Mouse (Mus musculus): Measurements from ENCODE around the gene Zbtb7b.

The Zbtb7b gene

GRCm38 (mm10) chr3:89418170-89418860 is 23.7 kb upstream of the Zbtb7b start, which contains the start of the genes Cks1b and Shc1:
Gene Cks1b (minus strand): TSS chr3:89418383.
Gene Shc1 (plus strand): TSS chr3:89418443.
- DNase-seq (ENCODE audit: low spot score) = peak; percentile 98

DNA sequence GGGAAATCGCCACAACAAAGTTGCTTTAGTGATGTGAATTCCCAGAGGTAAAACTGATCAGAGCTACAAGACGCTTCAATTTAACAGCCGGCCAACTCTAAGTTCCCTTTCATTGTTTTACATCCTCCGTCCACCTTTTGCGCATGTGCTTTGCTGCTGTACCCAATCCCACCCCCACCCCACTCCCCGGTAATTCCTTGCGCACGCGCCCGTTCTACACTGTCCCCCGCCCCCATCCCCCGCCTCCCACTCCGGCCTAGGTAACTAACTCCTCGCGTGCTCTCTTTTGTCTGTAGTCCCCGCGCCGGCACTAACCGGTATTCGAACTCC is 23.2 kb upstream of the Zbtb7b start:
- DNase-seq (ENCODE audit: low spot score) = no peak

- DNase-seq (ENCODE audit: low spot score) = peak; percentile 35
Observed at GRCm38 (mm10) chr3:89417131-89417530, 22.6 kb upstream of the Zbtb7b start.

DNA sequence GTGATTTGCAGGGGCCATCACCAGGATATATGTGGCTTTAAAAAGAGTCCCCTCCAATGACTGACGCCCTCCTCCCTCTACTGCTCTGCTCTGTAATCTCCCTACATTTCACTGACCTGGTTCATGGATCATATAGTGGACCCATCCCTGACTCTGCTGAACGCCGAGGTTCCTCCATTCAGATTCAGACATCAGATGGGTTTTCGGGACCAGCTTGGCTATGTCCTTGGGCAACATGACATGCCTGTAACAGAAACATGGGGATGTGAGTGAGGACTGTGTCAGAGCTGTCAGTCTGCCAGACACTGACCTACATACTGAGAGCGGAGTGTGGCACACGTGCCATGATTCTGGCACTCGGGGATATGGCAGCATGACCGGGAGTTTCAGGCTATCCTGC is 21.6 kb upstream of the Zbtb7b start:
- no peak for DNase-seq (ENCODE audit: low spot score)

DNA sequence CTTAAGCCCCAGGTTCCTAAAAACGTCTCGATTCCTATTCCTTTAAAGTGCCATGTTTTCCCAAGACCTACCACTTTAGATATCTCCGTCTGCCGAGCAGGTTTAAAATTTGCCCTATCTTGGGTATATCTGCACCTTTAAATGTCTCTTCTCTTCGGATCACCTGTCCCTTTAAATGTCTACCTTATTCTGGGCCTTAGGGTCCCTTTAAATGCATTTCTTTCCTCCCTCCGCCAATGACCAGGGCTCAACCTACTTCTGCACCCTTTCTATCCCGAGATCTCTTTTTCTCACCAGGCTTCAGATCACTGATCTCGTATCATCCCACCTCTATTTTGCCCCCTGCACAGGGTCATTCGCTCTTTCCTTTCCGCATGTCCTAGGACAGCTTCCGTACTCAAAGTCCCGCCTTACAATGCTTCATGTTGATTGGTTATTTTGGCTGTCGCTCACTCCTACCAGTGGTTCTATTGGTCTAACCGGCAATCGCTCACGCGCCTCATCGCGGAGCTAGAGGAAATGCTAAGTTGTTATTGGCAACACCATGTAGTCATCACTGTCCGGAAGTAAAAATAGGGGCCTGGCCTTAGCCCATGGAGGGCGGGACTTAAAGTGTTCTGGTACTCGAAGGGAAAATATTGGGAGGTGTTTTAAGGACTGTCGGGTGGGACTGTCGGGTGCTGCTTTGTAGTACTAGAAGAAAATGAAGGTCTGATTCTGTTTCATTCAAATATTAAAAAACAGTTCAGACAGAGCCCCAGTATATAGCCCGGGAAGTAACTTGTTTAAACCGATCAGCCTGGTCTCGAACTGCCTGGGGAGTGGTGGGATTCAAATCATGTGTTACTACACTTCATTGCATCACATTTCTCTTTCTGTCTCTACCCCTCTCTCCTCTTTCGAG is 17.2 kb upstream of the Zbtb7b start, which contains the start of gene Flad1:
TSS of gene Flad1 (minus strand) at position 381 of the 904 bp plus-strand sequence.
- DNase-seq (ENCODE audit: low spot score) = peak; percentile 100

- DNase-seq (ENCODE audit: low spot score) = no peak
Observed at GRCm38 (mm10) chr3:89410864-89411263, 16.3 kb upstream of the Zbtb7b start.

DNA sequence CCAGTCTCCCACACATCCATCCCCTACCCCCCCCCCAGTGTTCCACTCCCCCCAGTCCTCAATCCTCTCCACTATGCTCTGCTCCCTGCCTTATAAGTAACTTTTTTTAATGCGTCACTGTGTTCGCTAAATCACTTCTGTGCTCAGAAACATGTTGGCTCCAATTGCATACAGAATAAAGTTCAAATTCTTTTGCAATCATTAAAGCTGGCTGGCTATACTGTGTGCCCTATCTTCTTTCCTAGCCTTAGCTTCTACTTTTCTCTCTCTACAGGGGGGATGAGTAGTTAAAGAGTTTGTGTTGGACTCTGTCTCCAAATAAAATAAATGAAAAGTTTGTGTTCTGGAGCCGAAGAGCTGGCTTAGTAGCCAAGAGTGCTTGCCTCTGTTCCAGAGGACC is 15.1 kb upstream of the Zbtb7b start:
- DNase-seq (ENCODE audit: low spot score) = no peak

- no peak for DNase-seq (ENCODE audit: low spot score)
Observed at GRCm38 (mm10) chr3:89408448-89408847, 13.9 kb upstream of the Zbtb7b start.

GRCm38 (mm10) chr3:89406887-89407286 is 12.3 kb upstream of the Zbtb7b start:
- DNase-seq (ENCODE audit: low spot score) = no peak

- no peak for DNase-seq (ENCODE audit: low spot score)
Observed at GRCm38 (mm10) chr3:89402693-89403092, 8.1 kb upstream of the Zbtb7b start, which contains the start of gene Lenep. Gene Lenep (minus strand): TSS chr3:89402793.

GRCm38 (mm10) chr3:89401329-89401728 is 6.8 kb upstream of the Zbtb7b start:
- DNase-seq (ENCODE audit: low spot score) = no peak

DNA sequence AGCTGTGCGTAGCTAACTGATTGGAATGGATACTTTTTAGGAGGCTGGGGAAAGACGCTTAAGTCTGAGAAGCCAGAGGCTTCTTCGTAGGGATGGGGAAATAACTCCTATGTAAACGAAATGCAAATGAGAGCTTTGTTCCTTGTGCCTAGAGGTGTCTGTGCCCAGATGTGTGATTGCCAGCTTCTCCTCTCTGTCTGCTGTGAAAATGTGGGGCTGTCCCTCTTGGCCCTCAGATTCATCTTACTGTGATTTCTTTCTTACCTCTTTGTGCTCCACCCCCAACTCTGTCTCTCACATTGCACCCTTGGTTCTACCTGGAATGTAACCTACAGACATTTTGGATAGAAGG is 2.1 kb upstream of the Zbtb7b start:
- no peak for DNase-seq (ENCODE audit: low spot score)

- DNase-seq (ENCODE audit: low spot score) = peak; percentile 87
Observed at GRCm38 (mm10) chr3:89395806-89396653, 1.5 kb upstream of the Zbtb7b start.

DNA sequence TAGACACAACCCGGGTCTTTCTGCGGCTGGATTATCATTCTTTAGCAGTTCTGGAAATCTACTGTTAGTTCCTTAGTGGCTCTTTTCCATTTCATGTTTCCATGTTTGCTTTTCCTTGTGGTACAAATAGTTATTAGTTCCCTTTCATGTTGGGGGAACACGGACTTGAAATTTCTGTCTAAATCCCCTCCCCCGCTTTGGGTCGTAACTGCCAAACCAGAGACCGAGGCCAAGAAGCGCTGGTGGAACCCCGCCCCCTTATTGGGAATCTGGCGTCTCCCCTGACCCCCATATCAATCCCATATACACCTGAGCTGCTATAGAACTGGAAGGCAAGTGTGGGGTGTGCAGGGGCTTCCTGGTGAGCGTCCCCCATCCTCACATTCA is 836 bp upstream of the Zbtb7b start:
- peak; percentile 37 for DNase-seq (ENCODE audit: low spot score)

DNA sequence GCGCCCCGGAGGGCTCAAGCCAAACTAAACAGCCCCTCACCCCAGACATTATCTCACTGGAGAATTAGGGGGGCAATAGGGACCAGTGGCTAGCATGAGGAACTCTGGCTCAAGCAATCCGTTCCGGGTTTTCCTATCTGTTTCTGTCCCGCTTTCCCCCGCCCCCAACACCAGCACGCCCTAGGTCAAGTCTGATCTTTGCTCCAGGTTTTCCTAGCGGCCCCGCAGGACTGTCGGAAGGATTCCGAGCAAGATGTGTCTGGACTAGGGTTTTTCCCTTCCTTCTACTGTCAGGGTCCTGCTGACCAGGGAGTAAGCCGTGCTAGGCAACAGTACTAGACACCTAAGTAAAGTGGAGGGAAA is 299 bp upstream of the Zbtb7b start:
- peak; percentile 89 for DNase-seq (ENCODE audit: low spot score)

DNA sequence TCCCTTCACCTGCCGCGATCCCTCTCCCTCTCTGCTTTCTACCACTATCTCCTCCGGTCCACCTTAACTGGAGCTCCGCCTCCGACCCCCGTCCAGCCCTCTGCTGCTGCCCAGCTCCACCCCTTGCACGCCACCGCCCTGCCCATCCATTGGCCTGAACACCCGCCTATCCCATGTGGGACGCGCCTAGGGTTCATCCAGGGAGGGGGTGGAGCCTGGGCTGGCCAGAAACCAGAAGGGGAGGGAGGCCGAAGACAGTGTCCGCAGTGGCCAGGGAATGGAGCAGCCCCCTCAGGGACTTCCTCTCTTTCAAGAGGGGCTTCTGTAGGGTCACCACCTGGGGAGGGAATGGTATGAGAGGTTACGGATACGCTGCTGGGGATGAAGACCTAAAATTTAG is 971 bp downstream of the Zbtb7b start:
- DNase-seq (ENCODE audit: low spot score) = peak; percentile 98

GRCm38 (mm10) chr3:89392871-89393311 is 1.7 kb downstream of the Zbtb7b start:
- peak; percentile 43 for DNase-seq (ENCODE audit: low spot score)

GRCm38 (mm10) chr3:89391663-89392511 is 2.7 kb downstream of the Zbtb7b start:
- DNase-seq (ENCODE audit: low spot score) = peak; percentile 74

GRCm38 (mm10) chr3:89390699-89391662 is 3.6 kb downstream of the Zbtb7b start:
- DNase-seq (ENCODE audit: low spot score) = peak; percentile 63

DNA sequence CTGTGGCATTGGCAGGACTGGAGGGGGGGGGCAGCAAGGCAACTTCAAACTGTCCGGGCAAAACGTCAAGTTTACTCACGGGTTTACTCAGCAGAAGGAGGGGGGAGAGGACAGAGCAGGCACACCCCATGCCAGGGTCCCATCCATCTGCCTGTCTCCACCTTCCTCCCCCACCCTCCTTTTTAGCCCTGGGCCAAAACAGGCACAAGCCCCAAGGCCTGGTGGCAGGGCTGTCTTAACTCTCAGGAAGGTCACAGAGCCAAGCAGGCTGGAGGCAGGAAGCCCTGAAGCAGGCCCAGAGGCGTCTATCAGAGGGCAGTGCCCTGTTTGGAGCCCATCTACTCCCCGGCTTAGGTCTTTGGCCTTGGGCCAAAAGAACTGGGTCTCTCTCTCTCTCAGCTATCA is 4.5 kb downstream of the Zbtb7b start:
- DNase-seq (ENCODE audit: low spot score) = peak; percentile 76

Measured in MN1 (cell line).